Mouse (Mus musculus): ENCODE data around the gene Kif1b. TPM values are rescaled to one million over a fixed set of nuclear protein-coding genes. Genes with fewer than 3 reads are reported as not detected.
"Not testable (repeated sequence)": the region's sequence is repeated elsewhere in the genome, so short reads cannot be mapped to it uniquely, and the experiment has no call there.

The Kif1b gene
- total RNA-seq, 1 experiment from 2014 or later, result 6.6 TPM

DNA sequence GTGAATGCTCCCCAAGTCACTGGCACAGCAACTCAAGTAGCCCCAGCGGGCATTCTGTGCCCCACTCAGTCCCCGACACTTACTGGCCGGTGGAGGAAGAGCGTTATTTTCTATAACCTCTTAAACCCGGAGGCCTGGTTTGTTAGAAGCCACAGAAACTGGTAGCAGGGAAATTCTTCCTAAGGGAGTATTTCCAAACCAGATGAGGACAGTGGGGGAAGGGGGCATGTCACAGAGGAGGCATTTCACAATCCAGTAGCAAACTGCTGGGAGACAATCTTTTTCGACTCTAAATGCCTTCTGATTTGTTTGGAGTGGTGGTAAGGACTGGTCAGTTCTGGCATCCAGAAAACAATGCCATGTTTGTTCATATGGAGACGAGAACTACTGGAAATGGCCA is 128.3 kb downstream of the Kif1b start:
- ATAC-seq (replicated peaks; ENCODE audit: low read depth, poor library complexity, severe bottlenecking), result no peak

DNA sequence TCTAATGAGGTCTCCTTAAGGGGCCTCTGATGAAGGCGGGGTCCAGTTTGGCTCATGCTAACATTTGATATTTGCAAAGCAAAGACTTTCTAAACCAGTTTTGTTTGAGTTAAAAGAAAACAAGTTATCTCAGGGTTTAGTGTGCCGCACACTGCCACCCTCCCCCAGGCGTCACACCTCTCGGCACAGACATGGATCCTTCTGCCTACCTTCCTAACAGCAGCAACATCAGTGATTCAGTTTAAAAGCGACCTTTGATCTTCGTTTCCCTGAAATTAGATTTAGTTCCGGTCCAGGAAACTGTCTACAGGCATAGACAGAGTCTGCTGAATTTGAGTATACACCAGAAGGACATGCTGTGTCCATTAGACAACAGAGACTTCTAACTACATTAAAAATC is 129.2 kb downstream of the Kif1b start:
- no peak for ATAC-seq (replicated peaks; ENCODE audit: low read depth, poor library complexity, severe bottlenecking)

DNA sequence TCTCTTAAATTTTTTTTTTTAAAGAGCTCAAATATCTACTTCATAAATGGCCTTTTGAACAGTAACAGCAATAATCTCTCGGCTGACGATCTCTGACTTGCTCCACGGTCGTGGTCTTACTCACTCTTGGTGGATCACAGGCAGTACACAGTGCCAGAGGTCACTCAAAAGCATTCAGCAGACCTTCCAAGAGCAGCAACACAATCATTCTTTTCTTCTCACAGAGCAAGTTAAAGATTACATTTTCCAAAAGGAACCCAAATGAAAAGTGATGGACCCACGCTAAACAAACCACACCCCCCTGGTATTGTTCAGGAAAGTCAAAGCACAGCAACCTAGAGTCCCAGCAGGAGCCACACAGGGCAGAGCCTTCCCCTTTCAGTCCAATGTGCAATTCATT is 130.4 kb downstream of the Kif1b start:
- ATAC-seq (replicated peaks; ENCODE audit: low read depth, poor library complexity, severe bottlenecking), result no peak

DNA sequence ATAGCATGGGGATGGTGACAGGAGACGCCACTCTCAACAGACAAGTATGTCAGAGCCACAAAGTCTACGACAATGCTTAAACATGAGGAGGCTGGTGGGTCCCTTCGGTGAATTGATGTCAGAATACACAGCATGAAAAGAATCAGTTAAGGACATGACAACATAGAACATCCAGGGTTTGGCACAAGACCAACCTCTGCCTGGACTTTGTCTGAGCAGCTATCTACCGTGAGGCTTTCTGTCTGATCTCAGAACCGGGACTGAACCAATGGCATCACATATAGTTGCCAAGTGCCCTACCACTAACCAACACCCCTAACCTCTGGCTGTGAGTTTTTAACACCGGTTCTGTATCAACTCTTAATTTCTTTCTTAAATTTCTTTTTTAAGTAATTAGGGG is 130.8 kb downstream of the Kif1b start:
- ATAC-seq (replicated peaks; ENCODE audit: low read depth, poor library complexity, severe bottlenecking), result no peak

DNA sequence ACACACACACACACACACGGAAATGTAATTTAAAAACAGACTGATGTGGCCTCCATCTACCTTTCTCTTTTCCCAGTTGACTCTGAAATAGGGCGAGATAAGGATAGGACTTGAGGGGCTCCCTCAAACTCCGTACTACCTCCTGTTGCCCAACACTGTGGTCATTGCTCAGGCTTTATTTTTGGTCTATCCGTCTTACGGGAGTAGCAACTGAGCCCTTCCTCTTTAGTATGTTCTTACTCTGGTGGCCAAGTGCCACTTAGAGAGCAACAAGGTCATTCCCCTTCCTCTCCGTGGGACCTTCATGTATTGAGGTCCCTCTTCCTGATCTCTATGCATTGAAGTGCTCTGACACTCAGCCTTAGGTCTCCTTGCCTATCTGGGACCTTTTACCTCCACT is 133.8 kb downstream of the Kif1b start:
- peak; percentile 69 for ATAC-seq (replicated peaks; ENCODE audit: low read depth, poor library complexity, severe bottlenecking)

DNA sequence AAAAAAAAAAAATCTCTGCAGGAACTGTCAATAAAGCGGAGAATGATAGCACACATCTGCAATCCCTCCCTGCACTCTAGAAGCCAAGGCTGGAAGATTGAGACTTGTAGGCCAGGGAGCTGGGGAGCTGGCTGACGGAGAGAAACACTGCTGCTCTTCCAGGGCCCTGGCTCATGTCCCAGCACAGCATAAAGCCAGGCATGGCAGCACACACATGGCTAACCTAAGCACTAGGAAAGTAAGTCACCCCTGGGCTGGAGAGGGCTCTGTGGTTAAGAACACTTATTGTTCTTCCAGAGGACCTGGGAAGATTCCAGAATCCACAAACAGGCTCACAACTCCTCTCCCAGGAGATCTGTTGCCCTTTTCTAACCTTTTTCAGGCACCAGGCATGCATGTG is 134.8 kb downstream of the Kif1b start:
- no peak for ATAC-seq (replicated peaks; ENCODE audit: low read depth, poor library complexity, severe bottlenecking)

DNA sequence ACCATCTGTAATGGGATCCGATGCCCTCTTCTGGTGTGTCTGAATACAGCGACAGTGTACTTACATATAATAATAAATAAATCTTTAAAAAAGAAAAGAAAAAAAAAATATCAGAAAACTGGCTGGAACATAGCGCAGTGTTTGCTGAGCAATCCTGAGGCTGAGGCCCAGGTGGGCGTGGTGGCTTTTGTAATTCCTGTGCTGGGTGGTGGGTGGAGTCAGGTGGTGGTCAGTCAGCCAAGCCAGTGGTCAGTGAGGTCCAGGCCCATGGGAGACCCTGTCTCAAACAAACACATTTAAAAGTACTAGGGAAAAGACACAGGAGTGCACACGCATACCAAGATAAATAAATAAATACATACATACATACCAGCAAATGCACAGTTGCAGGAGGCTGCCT is 135.4 kb downstream of the Kif1b start:
- no peak for ATAC-seq (replicated peaks; ENCODE audit: low read depth, poor library complexity, severe bottlenecking)

DNA sequence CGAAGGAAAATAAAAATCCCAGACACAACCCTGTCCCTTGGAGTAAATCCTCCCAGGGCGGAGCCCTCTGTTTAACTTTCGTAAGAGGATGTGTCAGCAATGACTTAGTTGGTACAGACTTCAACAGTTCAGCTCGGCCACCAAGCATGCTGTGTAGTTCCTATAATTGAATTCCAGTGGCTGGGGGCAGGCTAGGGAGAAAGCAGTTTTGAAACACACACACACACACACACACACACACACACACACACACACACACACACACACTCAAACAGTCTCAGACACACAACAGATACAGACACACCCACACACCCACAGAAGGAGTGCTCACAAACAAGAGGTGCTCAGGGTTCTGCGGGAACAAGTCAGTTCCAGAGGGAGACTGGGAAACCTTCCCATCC is 135.9 kb downstream of the Kif1b start:
- ATAC-seq (replicated peaks; ENCODE audit: low read depth, poor library complexity, severe bottlenecking), result no peak

DNA sequence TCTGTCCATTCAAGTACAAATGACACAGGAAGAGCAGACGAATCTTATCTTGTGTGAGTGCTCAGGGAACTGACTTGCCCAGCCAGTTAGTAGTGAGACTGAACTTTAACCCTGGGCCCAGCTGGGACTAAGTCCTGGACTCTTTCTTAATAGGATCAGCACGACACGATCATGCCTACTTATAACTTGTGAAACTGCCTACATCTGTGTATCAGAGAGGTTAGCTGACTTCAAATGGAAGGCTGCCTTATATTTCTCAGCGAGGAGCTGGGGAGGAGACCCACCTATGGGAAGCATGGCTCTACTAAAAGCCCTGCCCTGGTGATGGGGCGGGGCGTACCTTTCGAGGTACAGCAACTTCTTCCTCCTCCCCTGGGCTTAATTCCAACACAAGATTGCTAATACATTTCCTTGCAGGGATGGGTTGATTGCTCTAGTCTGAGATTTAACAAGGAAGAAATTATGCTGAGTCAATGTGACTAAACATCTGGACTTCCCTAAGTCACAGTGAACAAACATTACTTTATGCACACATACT is 137.0 kb downstream of the Kif1b start:
- peak; percentile 23 for ATAC-seq (replicated peaks; ENCODE audit: low read depth, poor library complexity, severe bottlenecking)

DNA sequence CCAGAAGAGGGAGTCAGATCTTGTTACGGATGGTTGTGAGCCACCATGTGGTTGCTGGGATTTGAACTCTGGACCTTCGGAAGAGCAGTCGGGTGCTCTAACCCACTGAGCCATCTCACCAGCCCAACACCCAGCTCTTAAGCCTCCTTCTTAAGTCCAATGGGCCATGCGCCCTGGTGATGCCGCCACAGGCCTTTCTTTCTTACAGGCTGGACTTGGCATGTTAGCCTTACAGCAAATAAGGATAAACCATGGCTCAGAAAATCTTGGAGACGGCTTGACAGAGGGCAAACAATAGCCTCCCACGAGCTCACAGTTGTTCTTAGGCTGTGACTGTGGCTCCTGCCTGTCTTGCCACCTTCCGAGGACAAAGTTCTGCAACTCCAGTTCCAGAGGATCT is 137.6 kb downstream of the Kif1b start:
- not testable (repeated sequence) for ATAC-seq (replicated peaks; ENCODE audit: low read depth, poor library complexity, severe bottlenecking)

DNA sequence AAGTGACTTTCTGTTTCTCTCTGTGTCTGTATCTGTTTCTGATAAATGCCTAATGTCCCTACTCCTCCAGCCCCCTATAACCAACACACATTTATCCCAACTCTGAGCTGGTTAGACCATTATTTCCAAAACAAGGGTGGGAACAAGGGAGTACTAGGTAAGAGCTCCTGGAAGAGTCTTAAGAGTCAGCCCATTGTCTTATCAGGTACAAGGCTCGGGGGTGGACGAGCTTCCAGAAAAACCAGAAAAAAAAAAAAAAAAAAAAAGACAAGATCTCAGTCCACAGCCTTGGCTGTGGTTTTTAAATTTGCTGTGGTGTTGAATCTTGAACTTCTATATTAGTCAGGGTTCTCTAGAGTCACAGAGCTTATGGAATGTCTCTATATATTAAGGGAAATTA is 139.5 kb downstream of the Kif1b start:
- no peak for ATAC-seq (replicated peaks; ENCODE audit: low read depth, poor library complexity, severe bottlenecking)

DNA sequence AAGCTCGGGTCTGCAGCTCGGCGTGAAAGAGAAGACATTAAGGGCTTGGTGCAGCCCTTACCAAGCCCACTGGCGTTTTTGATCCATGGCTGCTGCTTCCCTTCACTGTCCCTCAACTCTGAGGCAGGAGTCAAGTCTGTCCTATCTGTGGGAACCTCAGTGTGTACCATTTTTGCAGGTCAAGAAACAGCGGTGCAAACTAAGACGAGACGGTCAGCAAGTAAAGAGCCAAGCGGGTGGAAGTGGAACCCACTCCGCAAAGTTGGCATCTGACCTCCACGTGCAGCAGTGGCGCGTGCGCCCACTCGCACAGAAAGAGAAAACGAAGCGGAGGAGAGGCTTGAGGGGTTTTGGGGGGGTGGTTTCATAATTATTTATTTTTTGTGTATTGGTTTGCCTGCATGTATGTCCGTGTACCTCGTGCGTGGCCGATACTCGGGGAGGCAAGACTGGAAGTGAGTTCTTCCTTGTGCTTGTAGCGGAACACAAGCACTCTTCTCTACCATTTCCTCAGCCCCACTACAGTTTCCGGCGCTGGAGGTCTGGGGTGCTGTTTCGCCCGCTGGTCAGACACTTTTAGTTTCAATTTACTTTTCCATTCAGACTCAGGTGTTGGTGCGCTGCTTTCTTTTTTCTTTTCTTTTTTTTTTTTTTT is 140.4 kb downstream of the Kif1b start:
- peak; percentile 17 for ATAC-seq (replicated peaks; ENCODE audit: low read depth, poor library complexity, severe bottlenecking)

DNA sequence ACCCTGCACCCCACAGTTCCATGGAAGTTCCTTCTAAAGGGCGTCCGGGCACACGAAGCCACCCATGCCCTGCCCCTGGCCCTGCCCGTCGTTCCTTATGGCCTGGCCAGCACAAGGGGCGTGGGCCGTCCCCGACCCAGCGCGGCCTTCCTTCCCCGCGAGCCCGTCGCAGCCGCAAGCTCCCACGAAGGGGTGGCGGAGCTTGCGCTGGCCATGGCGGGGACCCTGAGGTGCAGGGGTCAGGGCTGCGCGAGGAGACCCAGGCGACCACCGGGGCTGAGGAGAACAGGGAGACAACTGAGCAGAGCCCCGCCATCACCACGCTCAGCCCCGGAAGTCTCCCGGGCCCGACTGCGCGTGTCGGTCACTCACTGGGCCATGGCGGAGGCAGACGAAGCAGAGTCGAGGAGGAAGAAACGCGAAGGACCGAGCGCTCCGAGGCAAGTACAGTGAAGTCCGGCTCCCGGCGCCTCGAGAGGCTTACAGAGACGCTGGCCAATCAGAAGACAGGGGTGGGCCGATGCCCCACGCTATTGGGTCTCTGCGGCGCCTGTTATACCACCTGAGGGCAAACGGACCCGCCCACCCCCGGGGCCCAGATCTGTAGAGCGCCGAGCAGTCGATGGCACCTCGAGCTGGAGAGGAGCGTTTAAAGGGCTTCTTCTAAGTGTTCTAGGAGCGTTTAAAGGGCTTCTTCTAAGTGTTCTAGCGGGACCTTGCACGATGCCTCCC is 141.1 kb downstream of the Kif1b start, which contains the start of gene Pgd:
Pgd (minus strand) TSS at position 557 of the 732 bp plus-strand sequence.
- peak; percentile 94 for ATAC-seq (replicated peaks; ENCODE audit: low read depth, poor library complexity, severe bottlenecking)

DNA sequence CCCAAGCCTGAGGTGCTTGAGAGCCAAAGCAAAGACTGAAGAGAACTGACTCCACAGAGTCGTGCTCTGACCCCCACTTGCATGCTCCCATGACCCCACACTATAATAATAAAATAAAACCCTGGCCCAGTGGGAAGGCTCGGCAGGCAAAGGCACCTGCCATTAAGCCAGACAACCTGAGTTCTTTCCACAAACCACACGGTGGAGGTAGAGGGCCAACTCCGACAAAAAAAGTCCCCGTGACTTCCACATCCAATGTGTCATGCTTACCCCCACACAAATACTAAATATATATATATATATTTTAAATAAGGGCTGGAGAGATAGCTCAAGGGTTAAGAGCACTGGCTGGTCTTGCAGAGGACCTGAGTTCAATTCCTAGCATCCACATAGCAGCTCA is 143.3 kb downstream of the Kif1b start:
- no peak for ATAC-seq (replicated peaks; ENCODE audit: low read depth, poor library complexity, severe bottlenecking)

DNA sequence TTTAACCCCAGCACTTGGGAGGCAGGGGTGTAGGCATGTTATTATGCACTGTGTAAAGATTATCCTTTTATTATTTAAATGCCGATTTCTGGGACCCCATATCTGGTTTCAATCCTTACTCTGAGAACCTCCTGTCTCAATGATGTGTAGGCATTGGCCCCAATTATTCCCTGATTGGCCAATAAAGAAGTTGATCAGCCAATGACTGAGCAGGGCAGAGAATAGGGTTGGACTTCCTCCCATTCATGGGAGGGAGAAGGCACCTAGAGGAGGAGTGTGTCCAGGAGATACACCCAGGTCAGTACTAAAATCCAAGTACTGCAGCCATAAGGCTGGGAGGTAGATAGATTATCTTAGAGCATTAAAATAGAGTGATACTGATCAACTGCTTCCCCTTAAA is 144.3 kb downstream of the Kif1b start:
- ATAC-seq (replicated peaks; ENCODE audit: low read depth, poor library complexity, severe bottlenecking), result no peak

DNA sequence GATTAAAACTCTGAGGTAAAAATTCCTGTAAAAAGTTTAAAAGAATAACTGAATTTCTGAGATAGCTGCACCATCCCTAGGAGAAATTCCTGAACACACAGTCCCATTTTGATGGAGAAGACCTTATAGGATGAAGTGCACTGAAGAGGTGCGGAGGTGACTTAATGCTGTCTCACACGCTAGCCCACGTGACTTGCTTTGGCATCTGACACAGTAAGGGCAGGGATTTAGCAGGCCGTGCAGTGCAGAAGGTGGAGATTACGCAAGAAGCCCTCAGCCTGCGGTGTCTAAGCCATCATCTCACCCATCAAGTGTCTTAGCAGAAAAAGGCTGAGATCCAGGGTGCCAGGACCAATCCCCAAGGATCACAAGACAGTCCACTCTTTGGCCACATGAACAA is 146.3 kb downstream of the Kif1b start:
- no peak for ATAC-seq (replicated peaks; ENCODE audit: low read depth, poor library complexity, severe bottlenecking)

DNA sequence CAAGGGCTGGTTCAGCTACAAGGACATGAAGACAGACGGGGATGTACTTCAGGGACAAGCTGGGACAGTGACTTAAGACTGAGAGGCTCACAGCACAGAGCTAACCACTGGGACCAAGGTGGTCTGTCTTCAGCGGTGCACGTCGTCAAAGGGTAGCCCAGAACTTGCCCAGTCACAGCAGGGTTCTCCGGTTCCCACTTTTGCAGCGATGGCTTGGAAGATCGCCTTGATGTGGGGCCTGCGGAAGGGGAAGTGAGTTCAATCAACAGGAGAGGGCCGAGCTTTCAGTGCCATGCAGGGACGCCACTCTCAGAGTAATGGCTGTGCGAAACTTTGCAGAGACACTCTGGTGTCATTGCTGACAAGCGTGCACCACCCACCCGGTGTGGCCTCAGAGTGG is 147.6 kb downstream of the Kif1b start:
- ATAC-seq (replicated peaks; ENCODE audit: low read depth, poor library complexity, severe bottlenecking), result no peak

DNA sequence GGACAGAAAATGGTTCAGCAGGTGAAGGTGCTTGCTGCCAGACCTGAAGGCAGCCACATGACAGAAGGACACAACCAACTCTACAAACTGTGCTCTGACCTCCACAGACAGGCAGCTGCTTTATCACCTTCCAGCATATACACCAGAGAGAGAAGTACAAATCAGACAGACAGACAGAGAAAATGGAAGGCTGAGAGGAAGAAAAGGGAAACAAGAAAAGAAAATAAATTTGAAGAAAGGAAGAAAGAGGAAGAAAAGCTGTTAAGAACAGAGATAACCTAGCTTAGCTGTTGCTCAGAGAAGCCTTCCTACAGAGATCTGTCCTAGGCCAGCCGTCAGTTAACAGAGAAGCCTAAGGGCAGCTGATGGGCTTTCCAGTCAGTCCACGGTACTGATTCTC is 148.3 kb downstream of the Kif1b start:
- ATAC-seq (replicated peaks; ENCODE audit: low read depth, poor library complexity, severe bottlenecking), result no peak

DNA sequence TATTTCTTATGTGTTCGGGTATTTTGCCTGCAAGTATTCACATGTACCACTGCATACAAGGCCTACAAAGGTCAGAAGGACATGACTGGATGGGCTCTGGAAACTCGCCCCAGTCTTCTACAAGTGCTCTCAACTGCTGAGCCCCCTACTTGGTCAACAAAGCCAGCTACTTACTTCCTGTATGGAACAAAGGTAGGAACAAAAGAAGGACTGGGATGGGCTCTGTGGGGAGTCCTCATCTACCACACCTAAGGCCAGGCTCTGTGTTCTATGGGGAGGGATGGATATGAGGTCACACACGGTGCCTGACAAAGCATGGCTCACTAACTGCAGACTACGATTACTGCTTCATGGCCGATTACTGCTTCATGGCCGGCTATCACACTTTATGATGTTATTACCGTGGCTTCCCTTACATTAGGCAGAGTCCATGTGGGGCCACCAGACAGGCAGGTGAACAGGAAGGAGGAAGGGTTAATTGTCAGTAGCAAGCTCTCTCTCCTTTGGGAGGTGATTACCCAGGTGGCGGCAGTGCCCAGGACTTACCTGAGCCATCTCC is 150.0 kb downstream of the Kif1b start:
- no peak for ATAC-seq (replicated peaks; ENCODE audit: low read depth, poor library complexity, severe bottlenecking)

DNA sequence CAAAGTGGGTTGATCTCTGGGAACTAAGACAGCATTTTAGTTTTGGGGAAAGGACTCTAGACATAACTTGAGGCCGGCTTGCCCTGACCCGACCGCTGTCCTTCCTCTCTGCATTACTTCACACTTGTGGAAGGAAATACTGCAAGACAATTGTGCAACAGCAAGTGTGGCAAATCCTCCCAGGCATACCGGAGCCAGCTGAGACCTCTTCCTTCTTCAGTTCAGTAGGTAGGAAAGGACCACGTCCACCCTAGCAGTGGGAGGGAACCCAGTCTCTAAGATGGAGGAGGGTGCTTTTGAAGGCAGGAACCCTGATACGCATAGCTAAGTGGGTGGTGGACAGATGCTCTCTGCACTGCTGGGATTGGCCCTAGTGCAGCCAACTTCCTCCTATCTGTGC is 151.8 kb downstream of the Kif1b start:
- peak; percentile 86 for ATAC-seq (replicated peaks; ENCODE audit: low read depth, poor library complexity, severe bottlenecking)

DNA sequence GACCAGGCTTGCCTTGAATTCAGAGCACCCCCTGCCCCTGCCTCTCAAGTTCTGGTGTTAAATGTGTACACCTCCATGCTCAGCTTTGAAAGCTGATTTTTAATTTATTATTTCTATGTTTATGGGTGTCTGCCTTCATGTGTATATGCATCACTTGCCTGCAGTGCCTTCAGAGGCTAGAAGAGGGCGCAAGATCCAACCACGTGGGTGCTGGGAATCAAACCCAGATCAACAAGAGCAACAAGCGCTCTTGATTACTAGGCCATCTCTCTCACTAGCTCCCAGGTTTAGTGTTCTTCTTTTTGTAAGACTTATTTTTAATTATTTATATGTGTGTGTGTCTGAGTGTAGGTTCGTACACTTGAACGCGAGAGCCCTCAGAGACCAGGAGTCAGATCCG is 152.6 kb downstream of the Kif1b start:
- no peak for ATAC-seq (replicated peaks; ENCODE audit: low read depth, poor library complexity, severe bottlenecking)

Measured in common myeloid progenitor, adult 5-6 weeks (primary cell).